Mouse (Mus musculus) limb, embryonic 11.5 days (tissue): ENCODE results near the gene Gm3045. TPM values are rescaled to one million over a fixed set of nuclear protein-coding genes. Genes with fewer than 3 reads are reported as not detected.

Experiments
- ATAC-seq: fragments of 200-750 bp; cut with Nextera tagmentation; 2 replicates; pipeline ENCODE4 v1.8.0; 2017; ENCODE audit warnings: low read depth; ENCODE audit not compliant: insufficient number of reproducible peaks, low FRiP score, low TSS enrichment
- DNase-seq: peaks from one replicate; pipeline ENCODE4 v3.0.0-alpha.2; 2015; ENCODE audit warnings: low spot score
- H3K27ac ChIP-seq: fragments of 300-500 bp; sonication (generic); replicated peaks from 2 replicates; pipeline ENCODE4 v1.5.1; 2014; ENCODE audit warnings: low read depth, mild to moderate bottlenecking, low read length
- H3K27me3 ChIP-seq: fragments of 300-500 bp; sonication (generic); 2 replicates; pipeline ENCODE4 v1.6.1; 2014; ENCODE audit warnings: mild to moderate bottlenecking, low read length, mixed read lengths; ENCODE audit not compliant: control insufficient read depth, insufficient read depth
- H3K36me3 ChIP-seq: fragments of 300-500 bp; sonication (generic); 2 replicates; pipeline ENCODE4 v1.6.1; 2014; ENCODE audit warnings: mild to moderate bottlenecking, low read length, moderate library complexity, mixed read lengths; ENCODE audit not compliant: control insufficient read depth, insufficient read depth
- H3K4me1 ChIP-seq: fragments of 300-500 bp; sonication (generic); 2 replicates; pipeline ENCODE4 v1.6.1; 2014; ENCODE audit warnings: low read length, mixed read lengths; ENCODE audit not compliant: control insufficient read depth, insufficient read depth
- H3K4me2 ChIP-seq: fragments of 300-500 bp; sonication (generic); 2 replicates; pipeline ENCODE4 v1.6.1; 2014; ENCODE audit warnings: low read depth, mild to moderate bottlenecking, moderate library complexity; ENCODE audit not compliant: severe bottlenecking
- H3K4me3 ChIP-seq: fragments of 300-500 bp; sonication (generic); 2 replicates; pipeline ENCODE4 v1.5.1; 2014; ENCODE audit warnings: low read depth, low read length
- H3K9ac ChIP-seq: fragments of 300-500 bp; sonication (generic); 2 replicates; pipeline ENCODE4 v1.6.1; 2014; ENCODE audit warnings: mild to moderate bottlenecking, low read length
- H3K9me3 ChIP-seq: fragments of 300-500 bp; sonication (generic); 2 replicates; pipeline ENCODE4 v1.6.1; 2016; ENCODE audit warnings: low read length; ENCODE audit not compliant: control insufficient read depth
- WGBS: fragments of 180-500 bp; shearing (Covaris S2); extraction: QIAGEN DNeasy Blood & Tissue Kit; methylation state at CpG from one replicate; pipeline ENCODE4 v1.1.7; 2014; 5-methylcytosine and 5-hydroxymethylcytosine counted together
- polyA plus RNA-seq: library from polyadenylated mRNA; unstranded; fragments of >200 nt; fragmentation: Nextera tagmentation; extraction: Ambion mirVana; gene quantifications from 2 replicates; pipeline ENCODE4 v1.2.1, GENCODE M21; 2014

Gene Gm3045
- polyA plus RNA-seq, 1 experiment from 2014 or later: not detected

GRCm38 (mm10) chr13:56468536-56468935 lies 42.1 kb downstream of the Gm3045 start:
- H3K27ac ChIP-seq: no peak overlapping the region
- no peak for DNase-seq
- no peak overlapping the region for H3K4me3 ChIP-seq
- no peak for ATAC-seq
- H3K9me3 ChIP-seq: no peaks in the 10 kb centered on the region
- H3K27me3 ChIP-seq: no peaks in the 10 kb centered on the region
- no peak overlapping the region for H3K9ac ChIP-seq
- H3K4me2 ChIP-seq: no peak overlapping the region
- H3K4me1 ChIP-seq: no peaks in the 10 kb centered on the region
- H3K36me3 ChIP-seq: no peaks in the 10 kb centered on the region
- 92% methylated on average over 4 of the region's 4 CpGs for WGBS

GRCm38 (mm10) chr13:56471211-56471610 lies 44.8 kb downstream of the Gm3045 start:
- Histone ChIP-seq H3K36me3 (no peaks in the 10 kb centered on the region), H3K4me2 (no peak overlapping the region), H3K4me3 (no peak overlapping the region), H3K27ac (no peak overlapping the region), H3K4me1 (no peaks in the 10 kb centered on the region), H3K9me3 (no peaks in the 10 kb centered on the region), H3K9ac (no peak overlapping the region), H3K27me3 (no peaks in the 10 kb centered on the region)
- DNase-seq: no peak
- 84% methylated on average over 6 of the region's 6 CpGs for WGBS
- no peak for ATAC-seq

GRCm38 (mm10) chr13:56471951-56472350 lies 45.6 kb downstream of the Gm3045 start:
- H3K4me3 ChIP-seq: no peak overlapping the region
- H3K27ac ChIP-seq: no peak overlapping the region
- H3K4me2 ChIP-seq: no peak overlapping the region
- H3K27me3 ChIP-seq: no peaks in the 10 kb centered on the region
- no peaks in the 10 kb centered on the region for H3K4me1 ChIP-seq
- H3K9ac ChIP-seq: no peak overlapping the region
- ATAC-seq (no peak), DNase-seq (no peak)
- H3K9me3 ChIP-seq: no peaks in the 10 kb centered on the region
- no peaks in the 10 kb centered on the region for H3K36me3 ChIP-seq
- 82% methylated on average over 9 of the region's 9 CpGs for WGBS

- no peak overlapping the region for H3K4me2 ChIP-seq
- no peaks in the 10 kb centered on the region for H3K36me3 ChIP-seq
- ATAC-seq (no peak), DNase-seq (no peak)
- 89% methylated on average over 9 of the region's 9 CpGs for WGBS
- no peaks in the 10 kb centered on the region for H3K4me1 ChIP-seq
- no peaks in the 10 kb centered on the region for H3K9me3 ChIP-seq
- no peak overlapping the region for H3K9ac ChIP-seq
- no peaks in the 10 kb centered on the region for H3K27me3 ChIP-seq
- no peak overlapping the region for H3K27ac ChIP-seq
- H3K4me3 ChIP-seq: no peak overlapping the region
Measured at GRCm38 (mm10) chr13:56472661-56473060, 46.3 kb downstream of the Gm3045 start.

GRCm38 (mm10) chr13:56475363-56475762 lies 49.0 kb downstream of the Gm3045 start:
- no peak for ATAC-seq
- Histone ChIP-seq H3K27ac (no peak overlapping the region), H3K36me3 (no peaks in the 10 kb centered on the region), H3K27me3 (no peaks in the 10 kb centered on the region), H3K9ac (no peak overlapping the region), H3K4me1 (no peaks in the 10 kb centered on the region), H3K9me3 (no peaks in the 10 kb centered on the region), H3K4me2 (no peak overlapping the region), H3K4me3 (no peak overlapping the region)
- peak; percentile 56 for DNase-seq
- 24% methylated on average over 4 of the region's 4 CpGs for WGBS

- H3K9me3 ChIP-seq: no peaks in the 10 kb centered on the region
- WGBS: 78% methylated on average over 5 of the region's 5 CpGs
- H3K9ac ChIP-seq: no peak overlapping the region
- no peak overlapping the region for H3K4me2 ChIP-seq
- ATAC-seq: no peak
- no peak overlapping the region for H3K4me3 ChIP-seq
- no peaks in the 10 kb centered on the region for H3K27me3 ChIP-seq
- no peaks in the 10 kb centered on the region for H3K36me3 ChIP-seq
- no peak for DNase-seq
- H3K4me1 ChIP-seq: no peaks in the 10 kb centered on the region
- no peak overlapping the region for H3K27ac ChIP-seq
Measured at GRCm38 (mm10) chr13:56476790-56477189, 50.4 kb downstream of the Gm3045 start.

- Histone ChIP-seq H3K9ac (no peak overlapping the region), H3K27ac (no peak overlapping the region), H3K4me2 (no peak overlapping the region), H3K4me1 (no peaks in the 10 kb centered on the region), H3K27me3 (no peaks in the 10 kb centered on the region), H3K36me3 (no peaks in the 10 kb centered on the region), H3K9me3 (no peaks in the 10 kb centered on the region), H3K4me3 (no peak overlapping the region)
- ATAC-seq (no peak), DNase-seq (no peak)
- 49% methylated on average over 6 of the region's 6 CpGs for WGBS
Measured at GRCm38 (mm10) chr13:56477271-56477670, 50.9 kb downstream of the Gm3045 start.

- Histone ChIP-seq H3K27ac (no peak overlapping the region), H3K4me2 (no peak overlapping the region), H3K9me3 (no peaks in the 10 kb centered on the region), H3K27me3 (no peaks in the 10 kb centered on the region), H3K9ac (no peak overlapping the region), H3K4me1 (no peaks in the 10 kb centered on the region), H3K4me3 (no peak overlapping the region), H3K36me3 (no peaks in the 10 kb centered on the region)
- DNase-seq (no peak), ATAC-seq (no peak)
- WGBS: 76% methylated on average over 6 of the region's 6 CpGs
Measured at GRCm38 (mm10) chr13:56478027-56478426, 51.6 kb downstream of the Gm3045 start.

- 89% methylated on average over 3 of the region's 3 CpGs for WGBS
Measured at GRCm38 (mm10) chr13:56482146-56482545, 55.8 kb downstream of the Gm3045 start, which contains the start of gene Il9. Gene Il9 (minus strand): TSS chr13:56482246.

More at GRCm38 (mm10) chr13:56482146-56482545, 55.8 kb downstream of the Gm3045 start, which contains the start of gene Il9:
- Histone ChIP-seq H3K4me2 (no peak within 1 kb of the TSS), H3K27me3 (no peaks in the 10 kb centered on the region), H3K27ac (no peak within 1 kb of the TSS), H3K4me1 (no peaks in the 10 kb centered on the region), H3K9ac (no peak within 1 kb of the TSS), H3K4me3 (no peak within 1 kb of the TSS), H3K36me3 (no peaks in the 10 kb centered on the region), H3K9me3 (no peaks in the 10 kb centered on the region)
- DNase-seq (no peak), ATAC-seq (no peak)
